Mouse (Mus musculus): ENCODE results near the gene Zswim3.

Zswim3 gene

GRCm38 (mm10) chr2:164804533-164805331 is at the start of gene Zswim3, which contains the start of gene Acot8:
Gene Zswim3 (plus strand): TSS chr2:164805098.
Gene Acot8 (minus strand): TSS chr2:164804882.
- peak; percentile 97 for DNase-seq (ENCODE audit: low read depth, low spot score)

GRCm38 (mm10) chr2:164757841-164758240 is 47.1 kb upstream of the Zswim3 start:
- DNase-seq (ENCODE audit: low read depth, low spot score) = no peak

GRCm38 (mm10) chr2:164758692-164759091 is 46.2 kb upstream of the Zswim3 start:
- no peak for DNase-seq (ENCODE audit: low read depth, low spot score)

- no peak for DNase-seq (ENCODE audit: low read depth, low spot score)
These were observed 44.7 kb upstream of the Zswim3 start for GRCm38 (mm10) chr2:164760059-164760833.

GRCm38 (mm10) chr2:164761502-164761901 is 43.4 kb upstream of the Zswim3 start:
- no peak for DNase-seq (ENCODE audit: low read depth, low spot score)

- no peak for DNase-seq (ENCODE audit: low read depth, low spot score)
These were observed 42.9 kb upstream of the Zswim3 start for GRCm38 (mm10) chr2:164761971-164762370.

- no peak for DNase-seq (ENCODE audit: low read depth, low spot score)
These were observed 42.3 kb upstream of the Zswim3 start for GRCm38 (mm10) chr2:164762593-164762992.

GRCm38 (mm10) chr2:164765841-164766240 is 39.1 kb upstream of the Zswim3 start:
- DNase-seq (ENCODE audit: low read depth, low spot score) = no peak

- no peak for DNase-seq (ENCODE audit: low read depth, low spot score)
These were observed 36.9 kb upstream of the Zswim3 start for GRCm38 (mm10) chr2:164767812-164768540.

GRCm38 (mm10) chr2:164769258-164770037 is 35.5 kb upstream of the Zswim3 start, which contains the start of gene Ube2c:
Gene Ube2c (plus strand): TSS chr2:164769898.
- DNase-seq (ENCODE audit: low read depth, low spot score) = peak; percentile 95

GRCm38 (mm10) chr2:164770279-164770678 is 34.6 kb upstream of the Zswim3 start:
- no peak for DNase-seq (ENCODE audit: low read depth, low spot score)

- no peak for DNase-seq (ENCODE audit: low read depth, low spot score)
These were observed 33.8 kb upstream of the Zswim3 start for GRCm38 (mm10) chr2:164771123-164771522.

GRCm38 (mm10) chr2:164773229-164773988 is 31.5 kb upstream of the Zswim3 start:
- no peak for DNase-seq (ENCODE audit: low read depth, low spot score)

- DNase-seq (ENCODE audit: low read depth, low spot score) = no peak
These were observed 30.9 kb upstream of the Zswim3 start for GRCm38 (mm10) chr2:164773989-164774364.

GRCm38 (mm10) chr2:164776130-164776529 is 28.8 kb upstream of the Zswim3 start:
- no peak for DNase-seq (ENCODE audit: low read depth, low spot score)

- no peak for DNase-seq (ENCODE audit: low read depth, low spot score)
These were observed 28.1 kb upstream of the Zswim3 start for GRCm38 (mm10) chr2:164776801-164777200.

- DNase-seq (ENCODE audit: low read depth, low spot score) = no peak
These were observed 27.5 kb upstream of the Zswim3 start for GRCm38 (mm10) chr2:164777246-164778014.

GRCm38 (mm10) chr2:164778015-164778287 is 26.9 kb upstream of the Zswim3 start:
- DNase-seq (ENCODE audit: low read depth, low spot score) = no peak

- no peak for DNase-seq (ENCODE audit: low read depth, low spot score)
These were observed 26.1 kb upstream of the Zswim3 start for GRCm38 (mm10) chr2:164778809-164779208.

Measured in WW6 (cell line).